Mouse (Mus musculus) embryonic facial prominence, embryonic 11.5 days (tissue): ENCODE data around the gene Grk6. TPM values are rescaled to one million over a fixed set of nuclear protein-coding genes. Genes with fewer than 3 reads are reported as not detected.

ENCODE experiments used
- ATAC-seq: fragments of 200-750 bp; cut with Nextera tagmentation; replicated peaks from 2 replicates; pipeline ENCODE4 v1.8.0; 2017; ENCODE audit warnings: low read depth; ENCODE audit not compliant: insufficient number of reproducible peaks, low FRiP score, low TSS enrichment
- DNase-seq: peaks from one replicate; pipeline ENCODE4 v3.0.0-alpha.2; 2015; ENCODE audit warnings: low spot score
- H3K27ac ChIP-seq: fragments of 300-500 bp; sonication (generic); replicated peaks from 2 replicates; pipeline ENCODE4 v1.5.1; 2014; ENCODE audit warnings: mild to moderate bottlenecking, low read depth, low read length, control low read depth
- H3K27me3 ChIP-seq: fragments of 300-500 bp; sonication (generic); 2 replicates; pipeline ENCODE4 v1.6.1; 2014; ENCODE audit warnings: mild to moderate bottlenecking, low read length, moderate library complexity, mixed read lengths; ENCODE audit not compliant: control insufficient read depth, insufficient read depth
- H3K36me3 ChIP-seq: fragments of 300-500 bp; sonication (generic); replicated peaks from 2 replicates; pipeline ENCODE4 v1.6.1; 2014; ENCODE audit warnings: low read depth, mild to moderate bottlenecking, low read length, moderate library complexity, mixed read lengths; ENCODE audit not compliant: control insufficient read depth, insufficient read depth
- H3K4me1 ChIP-seq: fragments of 300-500 bp; sonication (generic); 2 replicates; pipeline ENCODE4 v1.6.1; 2014; ENCODE audit warnings: low read length, mixed read lengths; ENCODE audit not compliant: control insufficient read depth, insufficient read depth
- H3K4me2 ChIP-seq: fragments of 300-500 bp; sonication (generic); 2 replicates; pipeline ENCODE4 v1.6.1; 2014; ENCODE audit warnings: low read depth, mild to moderate bottlenecking, control low read depth, low read length, moderate library complexity
- H3K4me3 ChIP-seq: fragments of 300-500 bp; sonication (generic); 2 replicates; pipeline ENCODE4 v1.5.1; 2014; ENCODE audit warnings: low read depth, low read length, control low read depth
- H3K9ac ChIP-seq: fragments of 300-500 bp; sonication (generic); replicated peaks from 2 replicates; pipeline ENCODE4 v1.6.1; 2014; ENCODE audit warnings: mild to moderate bottlenecking, control low read depth, low read length
- H3K9me3 ChIP-seq: fragments of 300-500 bp; sonication (generic); replicated peaks from 2 replicates; pipeline ENCODE4 v1.6.1; 2016; ENCODE audit warnings: mild to moderate bottlenecking, low read length, inconsistent platforms, mixed read lengths; ENCODE audit not compliant: control insufficient read depth
- WGBS: fragments of 180-500 bp; shearing (Covaris S2); extraction: QIAGEN DNeasy Blood & Tissue Kit; methylation state at CpG from one replicate; pipeline ENCODE4 v1.1.7; 2014; 5-methylcytosine and 5-hydroxymethylcytosine counted together
- polyA plus RNA-seq: library from polyadenylated mRNA; unstranded; fragments of >200 nt; fragmentation: Nextera tagmentation; extraction: Ambion mirVana; gene quantifications from 2 replicates; pipeline ENCODE4 v1.2.1, GENCODE M21; 2014

The Grk6 gene
- polyA plus RNA-seq, 1 experiment from 2014 or later: 50.4 TPM

- Histone ChIP-seq H3K4me2 (peak overlapping the region; percentile 95), H3K27ac (no peak overlapping the region), H3K4me1 (peaks cover 5% of the 10 kb centered on the region; the same call in 1 of the 2 replicates), H3K27me3 (no peaks in the 10 kb centered on the region), H3K9ac (peak overlapping the region; percentile 74), H3K9me3 (no peaks in the 10 kb centered on the region), H3K36me3 (peaks cover 10% of the 10 kb centered on the region), H3K4me3 (peak overlapping the region; percentile 69)
- no peak for DNase-seq
- ATAC-seq: no peak
- 9% methylated on average over 14 of the region's 14 CpGs for WGBS
Observed at GRCm38 (mm10) chr13:55463399-55464026, 18.6 kb downstream of the Grk6 start.

GRCm38 (mm10) chr13:55464027-55464884 lies 19.4 kb downstream of the Grk6 start, which contains the start of gene Prr7:
Gene Prr7, plus strand, starts transcription at chr13:55464267.
- peak within 1 kb of the TSS; percentile 95 for H3K4me2 ChIP-seq
- no peaks in the 10 kb centered on the region for H3K27me3 ChIP-seq
- DNase-seq (peak; percentile 81), ATAC-seq (peak; percentile 68)
- peak within 1 kb of the TSS; percentile 69 for H3K4me3 ChIP-seq
- H3K9me3 ChIP-seq: no peaks in the 10 kb centered on the region
- WGBS: under 1% methylated on average over 68 of the region's 84 CpGs
- peak within 1 kb of the TSS; percentile 74 for H3K9ac ChIP-seq
- peaks cover 4% of the 10 kb centered on the region for H3K36me3 ChIP-seq
- peaks cover 5% of the 10 kb centered on the region; the same call in 1 of the 2 replicates for H3K4me1 ChIP-seq
- peak within 1 kb of the TSS; percentile 91 for H3K27ac ChIP-seq

- H3K4me1 ChIP-seq: peaks cover 5% of the 10 kb centered on the region; the same call in 1 of the 2 replicates
- 0 out of 2 replicates have a peak overlapping the region, but pooled peaks have one; percentile 91 for H3K27ac ChIP-seq
- H3K4me2 ChIP-seq: peak overlapping the region; percentile 95
- 15% methylated on average over 3 of the region's 3 CpGs for WGBS
- no peaks in the 10 kb centered on the region for H3K9me3 ChIP-seq
- ATAC-seq (peak; percentile 24; the same call in 1 of the 2 replicates), DNase-seq (no peak)
- no peaks in the 10 kb centered on the region for H3K36me3 ChIP-seq
- H3K9ac ChIP-seq: peak overlapping the region; percentile 74
- H3K27me3 ChIP-seq: no peaks in the 10 kb centered on the region
- H3K4me3 ChIP-seq: peak overlapping the region; percentile 69; the same call in 1 of the 2 replicates
Observed at GRCm38 (mm10) chr13:55465184-55465583, 20.3 kb downstream of the Grk6 start.

GRCm38 (mm10) chr13:55465830-55466440 lies 21.1 kb downstream of the Grk6 start:
- no peaks in the 10 kb centered on the region for H3K9me3 ChIP-seq
- DNase-seq (no peak), ATAC-seq (no peak)
- WGBS: 73% methylated on average over 5 of the region's 5 CpGs
- no peak overlapping the region for H3K4me2 ChIP-seq
- no peak overlapping the region for H3K4me3 ChIP-seq
- no peaks in the 10 kb centered on the region for H3K36me3 ChIP-seq
- no peak overlapping the region for H3K27ac ChIP-seq
- H3K4me1 ChIP-seq: peaks cover 9% of the 10 kb centered on the region
- H3K27me3 ChIP-seq: no peaks in the 10 kb centered on the region
- peak overlapping the region; percentile 74 for H3K9ac ChIP-seq

GRCm38 (mm10) chr13:55468851-55469560 lies 24.1 kb downstream of the Grk6 start:
- 48% methylated on average over 13 of the region's 13 CpGs for WGBS
- no peaks in the 10 kb centered on the region for H3K27me3 ChIP-seq
- H3K36me3 ChIP-seq: no peaks in the 10 kb centered on the region
- peaks cover 7% of the 10 kb centered on the region for H3K4me1 ChIP-seq
- H3K27ac ChIP-seq: no peak overlapping the region
- H3K4me2 ChIP-seq: no peak overlapping the region
- H3K4me3 ChIP-seq: no peak overlapping the region
- H3K9me3 ChIP-seq: no peaks in the 10 kb centered on the region
- no peak for ATAC-seq
- no peak for DNase-seq
- no peak overlapping the region for H3K9ac ChIP-seq

- Histone ChIP-seq H3K4me2 (no peak overlapping the region), H3K9ac (peak overlapping the region; percentile 78), H3K4me1 (peaks cover 10% of the 10 kb centered on the region), H3K36me3 (peaks cover 9% of the 10 kb centered on the region), H3K4me3 (no peak overlapping the region), H3K9me3 (no peaks in the 10 kb centered on the region), H3K27me3 (no peaks in the 10 kb centered on the region), H3K27ac (no peak overlapping the region)
- ATAC-seq (no peak), DNase-seq (no peak)
- WGBS: 67% methylated on average over 9 of the region's 9 CpGs
Observed at GRCm38 (mm10) chr13:55470372-55470771, 25.5 kb downstream of the Grk6 start.

- no peaks in the 10 kb centered on the region for H3K27me3 ChIP-seq
- peaks cover 9% of the 10 kb centered on the region for H3K4me1 ChIP-seq
- peaks cover 12% of the 10 kb centered on the region for H3K36me3 ChIP-seq
- peak overlapping the region; percentile 54 for H3K4me3 ChIP-seq
- H3K27ac ChIP-seq: peak overlapping the region; percentile 52
- H3K9ac ChIP-seq: peak overlapping the region; percentile 78
- 1% methylated on average over 54 of the region's 54 CpGs for WGBS
- ATAC-seq (peak; percentile 60), DNase-seq (peak; percentile 93)
- H3K9me3 ChIP-seq: no peaks in the 10 kb centered on the region
- H3K4me2 ChIP-seq: peak overlapping the region; percentile 100
Observed at GRCm38 (mm10) chr13:55471156-55471818, 26.4 kb downstream of the Grk6 start.
